Mouse (Mus musculus) erythroblast, embryonic 14.5 days (primary cell): Measurements from ENCODE around the gene Lkaaear1.

Source experiments
- GATA1 ChIP-seq: IDR thresholded peaks from 2 replicates; pipeline ENCODE4 v1.6.1; 2012; ENCODE audit warnings: low read length, inconsistent platforms, mixed read lengths
- TAL1 ChIP-seq: IDR thresholded peaks from 3 replicates; pipeline ENCODE4 v1.6.1; 2012; ENCODE audit warnings: low read length, inconsistent platforms, mixed read lengths

DNA sequence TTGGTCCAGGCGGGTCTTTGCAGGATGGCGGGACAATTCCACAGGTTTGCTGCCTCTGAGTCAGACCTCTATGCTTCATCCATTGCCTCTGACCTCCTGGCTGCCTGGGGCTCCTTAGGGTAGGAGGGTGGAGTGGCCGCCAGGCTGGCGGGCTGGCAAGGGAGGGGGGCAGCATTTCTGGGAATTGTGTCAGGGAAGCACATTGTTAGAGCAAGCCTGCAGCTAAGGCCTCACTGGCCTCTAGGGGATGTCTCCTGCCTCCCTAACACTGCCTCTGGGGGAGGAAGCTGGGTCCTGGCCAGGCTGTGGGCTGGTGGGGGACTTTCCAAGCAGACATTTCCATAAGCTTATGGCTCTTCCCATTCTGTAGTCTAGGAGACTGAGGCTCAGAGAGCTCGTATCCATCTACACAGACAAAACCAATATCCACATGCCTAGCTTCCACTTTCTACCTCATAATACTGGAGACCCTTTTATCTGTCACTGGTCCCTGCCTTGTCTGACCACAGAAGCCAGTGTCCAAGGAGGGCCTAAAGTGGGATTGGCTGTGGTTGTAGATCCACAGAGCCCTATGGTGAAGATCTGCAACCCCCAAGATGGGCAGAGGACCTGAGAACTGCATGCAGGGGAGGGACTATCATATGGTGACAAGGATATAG lies 21.0 kb downstream of the Lkaaear1 start:
- TF ChIP-seq TAL1 (no peak), GATA1 (no peak)
